Mouse (Mus musculus): Measurements from ENCODE around the gene Reg3b. TPM values are rescaled to one million over a fixed set of nuclear protein-coding genes. Genes with fewer than 3 reads are reported as not detected.
A peak's percentile ranks its signal among the peaks of the same experiment; 100 is the strongest.

Gene Reg3b
- total RNA-seq (2021) = not detected
- polyA plus RNA-seq (2012; rRNA removed) = 1.1 TPM in 1 of 2 replicates, not detected in the other
- long read RNA-seq = 0 reads

GRCm38 (mm10) chr6:78370357-78370756 is at the start of gene Reg3b:
Gene Reg3b, plus strand, starts transcription at chr6:78370657.
- Histone ChIP-seq H3K27me3 (ENCODE audit: control insufficient read depth, insufficient read depth, low read length) (no peaks in the 10 kb centered on the region), H3K9ac (ENCODE audit: low read depth, low read length) (no peak within 1 kb of the TSS), H3K4me1 (ENCODE audit: control insufficient read depth, insufficient read depth, low read length) (no peaks in the 10 kb centered on the region), H3K79me2 (replicated peaks; ENCODE audit: control insufficient read depth, insufficient read depth, low read length) (no peaks in the 10 kb centered on the region), H3K4me3 (no peak within 1 kb of the TSS), H3K36me3 (ENCODE audit: control insufficient read depth, insufficient read depth, low read length) (no peaks in the 10 kb centered on the region), H3K27ac (no peak within 1 kb of the TSS)
- DNase-seq = no peak
- TF ChIP-seq CTCF (IDR thresholded peaks at IDR 0.05) (no peak), EP300 (IDR thresholded peaks at IDR 0.05; ENCODE audit: insufficient read depth, low read depth, low read length) (no peak), POLR2A (IDR thresholded peaks at IDR 0.05; ENCODE audit: insufficient read depth, low read depth, low read length) (no peak)
- 81% methylated on average over 2 of the region's 2 CpGs for WGBS
- intact Hi-C loops (cut with DNase I) = no loop called here

- H3K4me3 ChIP-seq = no peak overlapping the region
- no peaks in the 10 kb centered on the region for H3K36me3 ChIP-seq (ENCODE audit: control insufficient read depth, insufficient read depth, low read length)
- H3K4me1 ChIP-seq (ENCODE audit: control insufficient read depth, insufficient read depth, low read length) = no peaks in the 10 kb centered on the region
- H3K9ac ChIP-seq (ENCODE audit: low read depth, low read length) = no peak overlapping the region
- H3K79me2 ChIP-seq (replicated peaks; ENCODE audit: control insufficient read depth, insufficient read depth, low read length) = no peaks in the 10 kb centered on the region
- TF ChIP-seq EP300 (IDR thresholded peaks at IDR 0.05; ENCODE audit: insufficient read depth, low read depth, low read length) = no peak
- TF ChIP-seq POLR2A (IDR thresholded peaks at IDR 0.05; ENCODE audit: insufficient read depth, low read depth, low read length) = no peak
- TF ChIP-seq CTCF (IDR thresholded peaks at IDR 0.05) = no peak
- intact Hi-C loops (cut with DNase I) = no loop called here
- no peaks in the 10 kb centered on the region for H3K27me3 ChIP-seq (ENCODE audit: control insufficient read depth, insufficient read depth, low read length)
- no peak overlapping the region for H3K27ac ChIP-seq
- DNase-seq = no peak
Observed at GRCm38 (mm10) chr6:78327798-78328197, 42.7 kb upstream of the Reg3b start.

GRCm38 (mm10) chr6:78329166-78329565 is 41.3 kb upstream of the Reg3b start:
- H3K4me1 ChIP-seq (ENCODE audit: control insufficient read depth, insufficient read depth, low read length) = no peaks in the 10 kb centered on the region
- H3K27me3 ChIP-seq (ENCODE audit: control insufficient read depth, insufficient read depth, low read length) = no peaks in the 10 kb centered on the region
- H3K79me2 ChIP-seq (replicated peaks; ENCODE audit: control insufficient read depth, insufficient read depth, low read length) = no peaks in the 10 kb centered on the region
- no peak for TF ChIP-seq EP300 (IDR thresholded peaks at IDR 0.05; ENCODE audit: insufficient read depth, low read depth, low read length)
- no peak for TF ChIP-seq CTCF (IDR thresholded peaks at IDR 0.05)
- TF ChIP-seq POLR2A (IDR thresholded peaks at IDR 0.05; ENCODE audit: insufficient read depth, low read depth, low read length) = no peak
- H3K4me3 ChIP-seq = no peak overlapping the region
- H3K36me3 ChIP-seq (ENCODE audit: control insufficient read depth, insufficient read depth, low read length) = no peaks in the 10 kb centered on the region
- DNase-seq = no peak
- no peak overlapping the region for H3K27ac ChIP-seq
- intact Hi-C loops (cut with DNase I) = no loop called here
- 62% methylated on average over 2 of the region's 2 CpGs for WGBS
- H3K9ac ChIP-seq (ENCODE audit: low read depth, low read length) = no peak overlapping the region

GRCm38 (mm10) chr6:78331919-78332569 is 38.4 kb upstream of the Reg3b start:
- DNase-seq = no peak
- 20% methylated on average over 7 of the region's 7 CpGs for WGBS
- no peak overlapping the region for H3K9ac ChIP-seq (ENCODE audit: low read depth, low read length)
- TF ChIP-seq CTCF (IDR thresholded peaks at IDR 0.05) (peak; percentile 64), POLR2A (IDR thresholded peaks at IDR 0.05; ENCODE audit: insufficient read depth, low read depth, low read length) (no peak), EP300 (IDR thresholded peaks at IDR 0.05; ENCODE audit: insufficient read depth, low read depth, low read length) (no peak)
- no peaks in the 10 kb centered on the region for H3K79me2 ChIP-seq (replicated peaks; ENCODE audit: control insufficient read depth, insufficient read depth, low read length)
- no peaks in the 10 kb centered on the region for H3K27me3 ChIP-seq (ENCODE audit: control insufficient read depth, insufficient read depth, low read length)
- no peaks in the 10 kb centered on the region for H3K36me3 ChIP-seq (ENCODE audit: control insufficient read depth, insufficient read depth, low read length)
- H3K4me3 ChIP-seq = no peak overlapping the region
- no peak overlapping the region for H3K27ac ChIP-seq
- intact Hi-C loops (cut with DNase I) = loop anchor here (5.0 kb wide), 1 partner anchor 180 kb away; no protein-coding TSS in a partner anchor
- no peaks in the 10 kb centered on the region for H3K4me1 ChIP-seq (ENCODE audit: control insufficient read depth, insufficient read depth, low read length)

- intact Hi-C loops (cut with DNase I) = no loop called here
- TF ChIP-seq CTCF (IDR thresholded peaks at IDR 0.05) (no peak), POLR2A (IDR thresholded peaks at IDR 0.05; ENCODE audit: insufficient read depth, low read depth, low read length) (no peak), EP300 (IDR thresholded peaks at IDR 0.05; ENCODE audit: insufficient read depth, low read depth, low read length) (no peak)
Observed at GRCm38 (mm10) chr6:78340296-78340695, 30.2 kb upstream of the Reg3b start.

GRCm38 (mm10) chr6:78341689-78342088 is 28.8 kb upstream of the Reg3b start:
- intact Hi-C loops (cut with DNase I) = no loop called here
- no peak for TF ChIP-seq POLR2A (IDR thresholded peaks at IDR 0.05; ENCODE audit: insufficient read depth, low read depth, low read length)
- no peak for TF ChIP-seq EP300 (IDR thresholded peaks at IDR 0.05; ENCODE audit: insufficient read depth, low read depth, low read length)
- TF ChIP-seq CTCF (IDR thresholded peaks at IDR 0.05) = no peak
- no peaks in the 10 kb centered on the region for H3K36me3 ChIP-seq (ENCODE audit: control insufficient read depth, insufficient read depth, low read length)
- no peak overlapping the region for H3K27ac ChIP-seq
- no peaks in the 10 kb centered on the region for H3K79me2 ChIP-seq (replicated peaks; ENCODE audit: control insufficient read depth, insufficient read depth, low read length)
- WGBS = 72% methylated on average over 2 of the region's 2 CpGs
- no peak overlapping the region for H3K9ac ChIP-seq (ENCODE audit: low read depth, low read length)
- H3K27me3 ChIP-seq (ENCODE audit: control insufficient read depth, insufficient read depth, low read length) = no peaks in the 10 kb centered on the region
- no peaks in the 10 kb centered on the region for H3K4me1 ChIP-seq (ENCODE audit: control insufficient read depth, insufficient read depth, low read length)
- no peak overlapping the region for H3K4me3 ChIP-seq
- DNase-seq = no peak

More at GRCm38 (mm10) chr6:78340296-78340695, 30.2 kb upstream of the Reg3b start:
- Histone ChIP-seq H3K4me1 (ENCODE audit: control insufficient read depth, insufficient read depth, low read length) (no peaks in the 10 kb centered on the region), H3K27ac (no peak overlapping the region), H3K36me3 (ENCODE audit: control insufficient read depth, insufficient read depth, low read length) (no peaks in the 10 kb centered on the region), H3K27me3 (ENCODE audit: control insufficient read depth, insufficient read depth, low read length) (no peaks in the 10 kb centered on the region), H3K79me2 (replicated peaks; ENCODE audit: control insufficient read depth, insufficient read depth, low read length) (no peaks in the 10 kb centered on the region), H3K9ac (ENCODE audit: low read depth, low read length) (no peak overlapping the region), H3K4me3 (no peak overlapping the region)
- no peak for DNase-seq
